Mouse (Mus musculus) liver, embryonic 11.5 days (tissue): ENCODE measurements at regions not wholly inside any gene's neighbourhood (a gene's known extent, or its start where the extent isn't known, plus 50 kb on each side); places are given as distances from the start of the nearest gene placed in this dataset.

Source experiments
- ATAC-seq: fragments of 200-750 bp; cut with Nextera tagmentation; replicated peaks from 2 replicates; pipeline ENCODE4 v1.8.0; 2017; ENCODE audit warnings: moderate number of reproducible peaks, mild to moderate bottlenecking, moderate TSS enrichment, moderate library complexity; ENCODE audit not compliant: low FRiP score
- DNase-seq: peaks from one replicate; pipeline ENCODE4 v3.0.0-alpha.2; 2017; ENCODE audit warnings: low spot score
- H3K27ac ChIP-seq: fragments of 300-500 bp; sonication (generic); 2 replicates; pipeline ENCODE4 v1.5.1; 2014; ENCODE audit warnings: mild to moderate bottlenecking, low read depth, low read length, control low read depth
- H3K27me3 ChIP-seq: fragments of 300-500 bp; sonication (generic); replicated peaks from 2 replicates; pipeline ENCODE4 v1.6.1; 2014; ENCODE audit warnings: low read length, mixed read lengths; ENCODE audit not compliant: control insufficient read depth, insufficient read depth
- H3K36me3 ChIP-seq: fragments of 300-500 bp; sonication (generic); 2 replicates; pipeline ENCODE4 v1.6.1; 2014; ENCODE audit warnings: mild to moderate bottlenecking, low read length, moderate library complexity, mixed read lengths; ENCODE audit not compliant: control insufficient read depth, insufficient read depth
- H3K4me1 ChIP-seq: fragments of 300-500 bp; sonication (generic); replicated peaks from 2 replicates; pipeline ENCODE4 v1.6.1; 2014; ENCODE audit warnings: low read length, mixed read lengths; ENCODE audit not compliant: control insufficient read depth, insufficient read depth
- H3K4me2 ChIP-seq: fragments of 300-500 bp; sonication (generic); 2 replicates; pipeline ENCODE4 v1.6.1; 2014; ENCODE audit warnings: mild to moderate bottlenecking, control low read depth, moderate library complexity
- H3K4me3 ChIP-seq: fragments of 300-500 bp; sonication (generic); 2 replicates; pipeline ENCODE4 v1.5.1; 2014; ENCODE audit warnings: low read depth, low read length, control low read depth
- H3K9ac ChIP-seq: fragments of 300-500 bp; sonication (generic); 2 replicates; pipeline ENCODE4 v1.6.1; 2014; ENCODE audit warnings: low read depth, low read length, control low read depth
- H3K9me3 ChIP-seq: fragments of 300-500 bp; sonication (generic); 2 replicates; pipeline ENCODE4 v1.6.1; 2016; ENCODE audit warnings: low read length, inconsistent platforms, mixed read lengths; ENCODE audit not compliant: control insufficient read depth
- WGBS: fragments of 180-500 bp; shearing (Covaris S2); extraction: QIAGEN DNeasy Blood & Tissue Kit; methylation state at CpG from one replicate; pipeline ENCODE4 v1.1.7; 2014; 5-methylcytosine and 5-hydroxymethylcytosine counted together

- H3K9ac ChIP-seq: no peak overlapping the region
- ATAC-seq: no peak; the same call in 1 of the 2 replicates
- no peak for DNase-seq
- WGBS: 62% methylated on average over 1 of the region's 1 CpGs
- H3K27ac ChIP-seq: no peak overlapping the region
- no peaks in the 10 kb centered on the region for H3K36me3 ChIP-seq
- H3K4me3 ChIP-seq: no peak overlapping the region
- no peak overlapping the region for H3K4me2 ChIP-seq
- no peaks in the 10 kb centered on the region for H3K9me3 ChIP-seq
- no peaks in the 10 kb centered on the region for H3K27me3 ChIP-seq
- no peaks in the 10 kb centered on the region for H3K4me1 ChIP-seq
These were observed 251.4 kb upstream of the Mef2c start for GRCm38 (mm10) chr13:83252452-83252851.

GRCm38 (mm10) chr13:83266591-83266990 lies 237.2 kb upstream of the Mef2c start:
- Histone ChIP-seq H3K27me3 (no peaks in the 10 kb centered on the region), H3K4me3 (no peak overlapping the region), H3K9ac (no peak overlapping the region), H3K4me1 (no peaks in the 10 kb centered on the region), H3K36me3 (no peaks in the 10 kb centered on the region), H3K4me2 (no peak overlapping the region), H3K9me3 (no peaks in the 10 kb centered on the region), H3K27ac (no peak overlapping the region)
- 82% methylated on average over 1 of the region's 1 CpGs for WGBS
- DNase-seq (no peak), ATAC-seq (no peak)

- Histone ChIP-seq H3K4me3 (no peak overlapping the region), H3K4me1 (no peaks in the 10 kb centered on the region), H3K4me2 (no peak overlapping the region), H3K36me3 (no peaks in the 10 kb centered on the region), H3K27ac (no peak overlapping the region), H3K27me3 (no peaks in the 10 kb centered on the region), H3K9ac (no peak overlapping the region), H3K9me3 (no peaks in the 10 kb centered on the region)
- ATAC-seq (no peak), DNase-seq (no peak)
- WGBS: 55% methylated on average over 3 of the region's 3 CpGs
These were observed 235.2 kb upstream of the Mef2c start for GRCm38 (mm10) chr13:83268663-83269062.

- DNase-seq (no peak), ATAC-seq (peak; percentile 80)
- no peaks in the 10 kb centered on the region for H3K9me3 ChIP-seq
- H3K27ac ChIP-seq: no peak overlapping the region
- H3K9ac ChIP-seq: no peak overlapping the region
- WGBS: 64% methylated on average over 1 of the region's 1 CpGs
- H3K4me2 ChIP-seq: no peak overlapping the region
- H3K27me3 ChIP-seq: no peaks in the 10 kb centered on the region
- H3K36me3 ChIP-seq: no peaks in the 10 kb centered on the region
- H3K4me3 ChIP-seq: no peak overlapping the region
- no peaks in the 10 kb centered on the region for H3K4me1 ChIP-seq
These were observed 225.1 kb upstream of the Mef2c start for GRCm38 (mm10) chr13:83278695-83279094.

GRCm38 (mm10) chr13:83307696-83308095 lies 196.1 kb upstream of the Mef2c start:
- Histone ChIP-seq H3K9ac (no peak overlapping the region), H3K9me3 (no peaks in the 10 kb centered on the region), H3K4me3 (no peak overlapping the region), H3K27me3 (no peaks in the 10 kb centered on the region), H3K4me1 (no peaks in the 10 kb centered on the region), H3K4me2 (no peak overlapping the region), H3K27ac (no peak overlapping the region), H3K36me3 (no peaks in the 10 kb centered on the region)
- no peak for ATAC-seq
- 85% methylated on average over 3 of the region's 3 CpGs for WGBS
- DNase-seq: no peak

- Histone ChIP-seq H3K4me3 (no peak overlapping the region), H3K9me3 (no peaks in the 10 kb centered on the region), H3K36me3 (no peaks in the 10 kb centered on the region), H3K27me3 (no peaks in the 10 kb centered on the region), H3K9ac (no peak overlapping the region), H3K27ac (no peak overlapping the region), H3K4me1 (no peaks in the 10 kb centered on the region), H3K4me2 (no peak overlapping the region)
- ATAC-seq (no peak), DNase-seq (no peak)
- WGBS: 79% methylated on average over 4 of the region's 4 CpGs
These were observed 175.3 kb upstream of the Mef2c start for GRCm38 (mm10) chr13:83328488-83328887.

GRCm38 (mm10) chr13:83333728-83334127 lies 170.1 kb upstream of the Mef2c start:
- no peak overlapping the region for H3K27ac ChIP-seq
- DNase-seq (no peak), ATAC-seq (no peak)
- no peaks in the 10 kb centered on the region for H3K9me3 ChIP-seq
- H3K4me3 ChIP-seq: no peak overlapping the region
- no peak overlapping the region for H3K4me2 ChIP-seq
- no peak overlapping the region for H3K9ac ChIP-seq
- H3K4me1 ChIP-seq: no peaks in the 10 kb centered on the region
- no peaks in the 10 kb centered on the region for H3K27me3 ChIP-seq
- WGBS: 60% methylated on average over 5 of the region's 5 CpGs
- no peaks in the 10 kb centered on the region for H3K36me3 ChIP-seq

GRCm38 (mm10) chr13:83344611-83345319 lies 159.1 kb upstream of the Mef2c start:
- Histone ChIP-seq H3K9me3 (no peaks in the 10 kb centered on the region), H3K4me3 (peak overlapping the region; percentile 10; the same call in 1 of the 2 replicates), H3K36me3 (no peaks in the 10 kb centered on the region), H3K27me3 (no peaks in the 10 kb centered on the region), H3K9ac (no peak overlapping the region), H3K4me2 (peak overlapping the region; percentile 64), H3K27ac (peak overlapping the region; percentile 89), H3K4me1 (peaks cover 9% of the 10 kb centered on the region)
- WGBS: 25% methylated on average over 14 of the region's 14 CpGs
- peak; percentile 59 for DNase-seq
- peak; percentile 98 for ATAC-seq

- ATAC-seq (no peak), DNase-seq (no peak)
- no peaks in the 10 kb centered on the region for H3K27me3 ChIP-seq
- no peaks in the 10 kb centered on the region for H3K36me3 ChIP-seq
- no peaks in the 10 kb centered on the region; the same call in 1 of the 2 replicates for H3K4me1 ChIP-seq
- 74% methylated on average over 4 of the region's 4 CpGs for WGBS
- no peak overlapping the region for H3K4me3 ChIP-seq
- no peak overlapping the region for H3K27ac ChIP-seq
- no peak overlapping the region for H3K9ac ChIP-seq
- H3K4me2 ChIP-seq: no peak overlapping the region
- no peaks in the 10 kb centered on the region for H3K9me3 ChIP-seq
These were observed 148.5 kb upstream of the Mef2c start for GRCm38 (mm10) chr13:83355341-83355740.
